16 mouse cellular contexts compared by ENCODE assay signal in genomic region chr6:29858619-29859018, GRCm38 (mm10). TPM values are rescaled to one million over a fixed set of nuclear protein-coding genes. Genes with fewer than 3 reads are reported as not detected.
DNase-seq lines count a peak whose midpoint lies in the region; ATAC-seq and TF ChIP-seq lines count a peak whose summit lies in the region.
"Had no signal": no experiment of that assay in that cellular context is flagged by ENCODE, and none has a peak within 500 bp of the region (broad histone marks: within the 10 kb centered on the region; RNA-seq: fewer than 3 reads in every experiment).

No protein-coding gene starts in this region.

- peak overlapping the region; percentile 58 for H3K4me2 ChIP-seq in liver, embryonic 12.5 days
- H3K4me2 ChIP-seq: midbrain, embryonic 15.5 days had no signal

- no peak for TF ChIP-seq CTCF in kidney, adult 2 months (conservative IDR thresholded peaks at IDR 0.05; ENCODE audit: insufficient read depth, insufficient read length, low read depth, low read length)

- no peak overlapping the region; the same call in 1 of the 2 replicates for H3K27ac ChIP-seq in kidney, adult 2 months (ENCODE audit: insufficient read depth, low read depth, low read length)
- peak overlapping the region; percentile 84 for H3K27ac ChIP-seq in liver, embryonic 12.5 days
- H3K27ac ChIP-seq in hindbrain, embryonic 10.5 days, result no peak overlapping the region
- H3K27ac ChIP-seq: midbrain, embryonic 15.5 days had no signal

- H3K27me3 ChIP-seq in kidney, adult 2 months (replicated peaks; ENCODE audit: control insufficient read depth, insufficient read depth, low read length), result no peaks in the 10 kb centered on the region
- no peaks in the 10 kb centered on the region for H3K27me3 ChIP-seq in liver, embryonic 12.5 days (replicated peaks)
- no peaks in the 10 kb centered on the region for H3K27me3 ChIP-seq in hindbrain, embryonic 10.5 days (ENCODE audit: insufficient read depth, poor library complexity, severe bottlenecking)
- H3K27me3 ChIP-seq: midbrain, embryonic 15.5 days had no signal

- no peak for TF ChIP-seq POLR2A in kidney, adult 2 months (IDR thresholded peaks at IDR 0.05; ENCODE audit: low read depth, low read length)

- peak; percentile 93 for ATAC-seq in liver, embryonic 12.5 days
- ATAC-seq: forebrain, embryonic 16.5 days; inflammation-experienced regulatory T-cells, adult 6 months; midbrain, embryonic 15.5 days had no signal

- peak overlapping the region; percentile 43 for H3K9ac ChIP-seq in liver, embryonic 12.5 days
- H3K9ac ChIP-seq: midbrain, embryonic 15.5 days had no signal

- H3K36me3 ChIP-seq in kidney, adult 2 months (ENCODE audit: control insufficient read depth, insufficient read depth, low read length), result no peaks in the 10 kb centered on the region
- peaks cover 8% of the 10 kb centered on the region for H3K36me3 ChIP-seq in liver, embryonic 12.5 days
- H3K36me3 ChIP-seq in hindbrain, embryonic 10.5 days, result 0 out of 2 replicates have a peak, but pooled peaks cover 5% of the 10 kb centered on the region
- H3K36me3 ChIP-seq: midbrain, embryonic 15.5 days had no signal

- peaks cover 18% of the 10 kb centered on the region; the same call in 1 of the 2 replicates for H3K4me1 ChIP-seq in kidney, adult 2 months (ENCODE audit: control insufficient read depth, insufficient read depth, low read length)
- H3K4me1 ChIP-seq in liver, embryonic 12.5 days, result peaks cover 54% of the 10 kb centered on the region
- H3K4me1 ChIP-seq in hindbrain, embryonic 10.5 days (replicated peaks), result peaks cover 4% of the 10 kb centered on the region

- 64% methylated on average over 6 of the region's 6 CpGs for WGBS in kidney, adult 2 months
- WGBS in liver, embryonic 12.5 days (ENCODE audit: insufficient replicate concordance), result 15% methylated on average over 6 of the region's 6 CpGs
- WGBS in hindbrain, embryonic 10.5 days, result 86% methylated on average over 6 of the region's 6 CpGs

- DNase-seq in kidney, adult 2 months, result peak; percentile 39
- DNase-seq in kidney, postnatal 4 days, result no peak
- DNase-seq in spleen, postnatal 36 days (ENCODE audit: low spot score in 2 of 2), result peak; percentile 14 to 29
- no peak for DNase-seq in spleen, postnatal 14 days (ENCODE audit: low spot score in 2 of 2)
- no peak for DNase-seq in left cerebral cortex, postnatal 4 days
- no peak for DNase-seq in hindbrain, embryonic 10.5 days (ENCODE audit: low spot score)
- DNase-seq: adrenal gland, adult 2 months; cerebellum, postnatal 25 days; gastrocnemius, postnatal 25 days; heart, postnatal 36 days; lung, postnatal 14 days; thymus, postnatal 25 days had no signal

- 0 out of 2 replicates have a peak, but pooled peaks cover 6% of the 10 kb centered on the region for H3K9me3 ChIP-seq in liver, embryonic 12.5 days (replicated peaks)
- no peaks in the 10 kb centered on the region for H3K9me3 ChIP-seq in hindbrain, embryonic 10.5 days
- H3K9me3 ChIP-seq: midbrain, embryonic 15.5 days had no signal

- H3K4me3 ChIP-seq in kidney, adult 2 months (ENCODE audit: insufficient read depth, low read depth, low read length), result no peak overlapping the region
- 0 out of 2 replicates have a peak overlapping the region, but pooled peaks have one; percentile 2 for H3K4me3 ChIP-seq in liver, embryonic 12.5 days
- no peak overlapping the region for H3K4me3 ChIP-seq in hindbrain, embryonic 10.5 days
- H3K4me3 ChIP-seq: midbrain, embryonic 15.5 days had no signal

- intact Hi-C loops in left cerebral cortex, postnatal 4 days (cut with DNase I), result loop anchor here (10.0 kb wide), 1 partner anchor 226 kb away; no protein-coding TSS in a partner anchor

RNA-seq across cellular contexts. Expression of gene Strip2, which starts 58.2 kb away (rescaled TPM):
- 1.2 and 1.4 TPM in 2 replicates for polyA plus RNA-seq in kidney, adult 2 months (2012; rRNA removed)
- 0.54 and 0.72 TPM in 2 replicates for polyA plus RNA-seq in liver, embryonic 12.5 days (2016; fragmentation: Nextera tagmentation; extraction: Ambion mirVana)
- 1 to 10 TPM; 5.2 to 6.1 TPM for total RNA-seq in left cerebral cortex, postnatal 4 days (2021)
- 0.86 and 1.0 TPM in 2 replicates for polyA plus RNA-seq in hindbrain, embryonic 10.5 days (2016; fragmentation: Nextera tagmentation; extraction: Ambion mirVana)

Comparison
In these comparisons a context has a peak if more than half of its experiments do, and no peak if none do; other contexts are left out.
1. DNase-seq: peak in kidney, adult 2 months (single experiment) and spleen, postnatal 36 days (2 of 2); none in kidney, postnatal 4 days (0 of 2), spleen, postnatal 14 days (0 of 2), left cerebral cortex, postnatal 4 days (single experiment) and hindbrain, embryonic 10.5 days (single experiment).